Mouse (Mus musculus) induced T-regulatory cell, adult 2 months (primary cell): ENCODE measurements around the gene Gspt1.
A peak's percentile ranks its signal among the peaks of the same experiment; 100 is the strongest.

Source experiments
- DNase-seq: peaks from one replicate; pipeline ENCODE4 v3.0.0-alpha.2; 2012; ENCODE audit warnings: low read depth

Gspt1 gene

DNA sequence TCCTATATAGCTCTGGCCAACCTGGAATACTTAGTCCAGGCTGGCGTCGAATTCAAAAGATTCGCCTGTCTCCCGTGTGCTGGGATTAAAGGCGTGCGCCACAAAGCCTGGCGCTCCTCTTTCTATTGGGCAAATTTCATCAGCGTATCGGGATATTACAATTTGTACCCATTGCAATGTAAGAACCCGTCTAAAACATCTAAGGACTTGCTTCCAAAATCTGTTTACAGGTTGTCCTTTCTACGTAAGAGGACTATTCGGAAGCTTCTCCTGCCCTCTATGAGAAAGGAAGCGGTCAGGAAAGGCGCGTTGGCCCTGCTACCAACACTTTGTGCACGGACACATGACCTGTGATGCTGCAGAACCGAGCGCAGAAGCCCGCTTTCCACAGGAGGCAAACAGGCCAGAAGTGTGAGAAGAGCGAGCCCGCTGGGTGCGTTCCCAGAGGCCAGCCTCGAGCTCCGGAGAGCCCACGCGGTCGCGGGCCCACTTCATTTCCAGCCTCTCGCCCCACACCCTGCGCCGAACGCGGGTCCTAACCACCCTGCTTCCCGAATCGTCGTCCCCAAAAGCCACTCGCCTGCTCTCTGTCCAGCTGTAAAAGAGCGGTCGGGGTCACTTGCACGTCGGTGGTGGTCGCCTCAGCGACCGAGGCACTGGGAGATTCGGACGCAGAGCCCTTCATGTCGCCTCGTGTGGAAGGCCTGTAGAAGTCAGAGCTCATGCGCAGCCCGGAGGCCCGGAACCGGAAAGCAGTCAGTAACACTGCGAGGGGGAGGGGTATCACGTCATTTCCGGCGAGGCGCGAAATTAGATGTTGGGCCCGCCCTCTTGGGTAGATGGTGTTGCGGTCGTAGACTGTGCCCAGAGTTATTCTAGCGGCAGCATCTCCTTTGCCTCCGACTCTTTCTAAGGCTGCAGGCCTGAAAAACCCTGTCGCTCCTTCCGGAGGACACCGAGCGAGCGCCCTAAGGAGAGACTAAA is 51.3 kb downstream of the Gspt1 start, which contains the start of gene Rsl1d1:
TSS of gene Rsl1d1 (minus strand) at position 761 of the 984 bp plus-strand sequence.
- peak; percentile 99 for DNase-seq

- DNase-seq: no peak
These were observed 52.3 kb downstream of the Gspt1 start for GRCm38 (mm10) chr16:11201740-11202394.

GRCm38 (mm10) chr16:11200247-11200646 is 53.9 kb downstream of the Gspt1 start:
- DNase-seq: no peak

DNA sequence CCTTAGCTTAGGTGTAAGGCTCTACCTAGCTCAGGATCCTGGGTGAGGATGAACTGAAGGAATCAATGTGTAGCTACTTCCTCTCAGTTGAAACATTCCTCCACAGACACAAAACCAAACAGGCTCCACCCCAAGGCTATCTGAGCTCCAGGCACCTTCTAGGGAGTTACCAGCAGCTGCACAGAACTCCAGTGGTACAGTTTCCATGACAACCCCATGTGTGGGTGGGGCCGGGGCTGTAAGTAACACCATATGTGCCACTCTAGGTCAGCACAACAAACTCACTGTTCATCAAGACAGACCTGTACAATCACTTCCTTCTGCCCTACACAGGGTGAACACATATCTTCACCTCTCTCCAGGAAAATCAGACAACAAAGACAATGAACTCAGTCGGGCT is 55.7 kb downstream of the Gspt1 start:
- peak; percentile 29 for DNase-seq

GRCm38 (mm10) chr16:11197052-11197451 is 57.1 kb downstream of the Gspt1 start:
- DNase-seq: no peak

GRCm38 (mm10) chr16:11193231-11193630 is 60.9 kb downstream of the Gspt1 start:
- DNase-seq: no peak

DNA sequence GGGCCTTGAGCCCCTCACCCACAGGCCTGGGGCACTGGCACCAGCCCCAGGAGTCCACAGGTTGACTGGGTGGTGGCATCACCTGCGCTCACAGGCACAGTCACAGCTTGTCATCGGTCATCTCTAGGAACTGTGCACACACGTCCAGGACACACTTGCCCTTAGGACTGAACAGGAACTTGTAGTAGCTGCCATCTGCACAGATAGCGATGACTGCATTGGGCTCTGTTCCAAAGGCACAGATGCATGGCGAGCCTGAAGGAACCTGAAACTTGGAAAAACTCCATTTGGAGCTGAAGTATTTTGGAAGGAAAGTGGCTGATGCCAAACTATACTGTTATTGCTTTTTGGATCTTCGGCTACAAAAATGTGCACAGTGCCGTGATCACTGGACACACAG is 64.0 kb downstream of the Gspt1 start:
- DNase-seq: no peak

- DNase-seq: peak; percentile 71
These were observed 76.7 kb downstream of the Gspt1 start for GRCm38 (mm10) chr16:11177404-11177803.

DNA sequence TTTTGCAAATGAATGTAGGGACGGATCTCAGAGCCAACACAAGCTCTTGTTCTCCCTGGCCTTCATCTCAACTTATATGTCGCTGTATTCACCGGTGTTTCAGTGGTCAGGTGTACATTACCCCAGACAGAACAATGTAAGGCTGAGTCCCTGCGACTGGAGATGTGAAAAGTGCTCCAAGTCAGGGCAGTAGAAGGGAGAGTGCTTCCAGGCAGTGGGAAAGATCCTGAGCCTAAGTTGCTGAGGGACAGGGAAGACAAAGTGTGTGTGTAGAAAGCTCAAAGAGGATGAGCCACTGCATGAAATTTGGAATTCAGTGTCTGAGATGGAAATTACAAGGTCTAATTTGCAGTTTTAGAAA is 77.3 kb downstream of the Gspt1 start:
- DNase-seq: no peak

- peak; percentile 95 for DNase-seq
These were observed 77.8 kb downstream of the Gspt1 start, which contains the start of gene Zc3h7a for GRCm38 (mm10) chr16:11176208-11176883. TSS of gene Zc3h7a (minus strand) at chr16:11176393.

GRCm38 (mm10) chr16:11175489-11176207 is 78.5 kb downstream of the Gspt1 start:
- peak; percentile 83 for DNase-seq

DNA sequence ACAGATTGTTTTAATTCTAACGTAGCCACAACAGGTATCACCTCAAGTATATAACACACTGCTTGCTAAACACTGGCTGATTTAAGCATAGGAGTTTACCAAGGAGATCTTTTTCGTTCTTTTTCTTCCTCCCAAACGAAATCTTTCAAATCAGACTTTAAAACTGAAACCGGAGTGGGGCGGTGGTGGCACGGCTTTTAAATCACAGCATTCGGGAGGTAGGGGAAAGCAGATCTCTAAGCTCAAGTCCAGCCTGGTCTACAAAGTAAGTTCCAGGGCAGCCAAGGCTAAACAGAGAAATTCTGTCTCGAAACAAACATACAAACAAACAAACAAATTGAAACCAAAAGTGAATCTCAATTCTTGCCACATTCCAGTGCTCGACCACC is 79.0 kb downstream of the Gspt1 start:
- peak; percentile 73 for DNase-seq

- DNase-seq: peak; percentile 88
These were observed 79.4 kb downstream of the Gspt1 start for GRCm38 (mm10) chr16:11174671-11175081.

DNA sequence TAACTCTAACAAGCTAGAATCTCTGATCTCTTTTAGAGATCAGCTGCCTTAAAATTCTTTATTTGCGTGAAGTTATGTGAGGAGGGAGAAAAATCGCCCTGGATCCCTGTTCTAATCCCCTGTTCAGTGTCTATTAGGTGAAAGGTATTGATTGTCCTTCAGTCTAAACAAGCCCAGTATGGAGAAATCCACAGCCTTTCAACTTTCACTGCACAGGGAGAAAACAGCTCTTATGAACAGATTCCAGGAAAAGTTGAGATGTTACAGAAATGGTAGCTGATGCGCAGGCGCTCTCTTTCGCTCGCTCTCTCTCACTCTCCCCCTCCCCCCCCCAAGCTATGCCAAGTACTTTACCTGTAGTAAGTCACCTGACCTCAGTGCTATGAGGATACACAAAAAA is 82.4 kb downstream of the Gspt1 start:
- no peak for DNase-seq
